Mouse (Mus musculus) bone marrow, adult 2 months (tissue): ENCODE data around the gene Lrrn4cl.

Source experiments
- CTCF ChIP-seq: fragments of 200-500 bp; IDR thresholded peaks from 2 replicates; pipeline ENCODE4 v1.5.1; 2011; ENCODE audit warnings: low read length, control low read depth; ENCODE audit not compliant: control insufficient read depth, insufficient read depth
- POLR2A ChIP-seq: fragments of 200-500 bp; IDR thresholded peaks from 2 replicates; pipeline ENCODE4 v1.6.1; 2011; ENCODE audit warnings: low read depth, mild to moderate bottlenecking, control low read depth, low read length, borderline replicate concordance; ENCODE audit not compliant: control insufficient read depth

DNA sequence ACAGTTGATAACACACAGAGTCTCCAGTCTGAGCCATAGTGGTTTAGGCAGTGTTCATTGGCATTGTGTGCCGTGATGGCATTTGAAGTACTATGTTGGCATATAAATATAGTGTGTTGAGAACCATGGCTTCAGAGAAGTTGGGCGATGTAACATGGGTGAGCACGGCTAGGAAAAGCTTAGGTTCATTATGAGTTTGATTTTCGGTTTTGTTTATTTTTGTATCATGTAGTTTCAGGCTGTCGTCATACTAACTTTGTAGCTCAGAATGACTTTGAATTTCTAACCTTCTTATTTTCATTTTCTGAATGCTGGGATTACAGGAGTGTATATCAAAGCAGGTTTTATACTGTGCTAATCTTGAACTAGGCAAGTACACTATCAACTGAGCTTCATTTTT lies 52.8 kb downstream of the Lrrn4cl start:
- TF ChIP-seq CTCF (no peak), POLR2A (no peak)
